Mouse (Mus musculus) liver, adult 2 months (tissue): ENCODE measurements around the gene Rpl26. TPM values are rescaled to one million over a fixed set of nuclear protein-coding genes. Genes with fewer than 3 reads are reported as not detected.

Experiments
- DNase-seq: peaks from one replicate; pipeline ENCODE4 v3.0.0-alpha.2; 2011; ENCODE audit warnings: low read depth, low spot score; ENCODE audit errors: extremely low read depth
- H3K27ac ChIP-seq: fragments of 200-500 bp; replicated peaks from 2 replicates; pipeline ENCODE4 v1.5.1; 2012; ENCODE audit warnings: low read depth, mild to moderate bottlenecking, control low read depth, inconsistent platforms, low read length; ENCODE audit not compliant: insufficient read depth
- H3K27me3 ChIP-seq: fragments of 200-500 bp; 2 replicates; pipeline ENCODE4 v1.6.1; 2012; ENCODE audit warnings: mild to moderate bottlenecking, moderate library complexity, low read length, inconsistent platforms; ENCODE audit not compliant: control insufficient read depth, insufficient read depth
- H3K36me3 ChIP-seq: fragments of 200-500 bp; 2 replicates; pipeline ENCODE4 v1.6.1; 2012; ENCODE audit warnings: low read length, inconsistent platforms; ENCODE audit not compliant: control insufficient read depth, insufficient read depth
- H3K4me1 ChIP-seq: fragments of 200-500 bp; 2 replicates; pipeline ENCODE4 v1.6.1; 2011; ENCODE audit warnings: low read length; ENCODE audit not compliant: control insufficient read depth, insufficient read depth
- H3K4me3 ChIP-seq: fragments of 200-500 bp; 2 replicates; pipeline ENCODE4 v1.5.1; 2011; ENCODE audit warnings: low read depth, mild to moderate bottlenecking, control low read depth, low read length, moderate library complexity; ENCODE audit not compliant: insufficient read depth
- H3K79me2 ChIP-seq: fragments of 200-500 bp; 2 replicates; pipeline ENCODE4 v1.6.1; 2012; ENCODE audit warnings: inconsistent platforms, mild to moderate bottlenecking, low read length, moderate library complexity; ENCODE audit not compliant: control insufficient read depth, insufficient read depth
- H3K9ac ChIP-seq: fragments of 200-500 bp; 2 replicates; pipeline ENCODE4 v1.6.1; 2012; ENCODE audit warnings: low read depth, mild to moderate bottlenecking, control low read depth, inconsistent platforms, low read length
- CTCF ChIP-seq: fragments of 200-500 bp; IDR thresholded peaks from 2 replicates; pipeline ENCODE4 v1.5.1; 2011; ENCODE audit warnings: low read depth, low read length, control low read depth
- POLR2A ChIP-seq: fragments of 200-500 bp; IDR thresholded peaks from 2 replicates; pipeline ENCODE4 v1.6.1; 2011; ENCODE audit warnings: low read length, control low read depth; ENCODE audit not compliant: insufficient read depth; ENCODE audit errors: extremely low read depth
- WGBS: fragments of 180-500 bp; shearing (Covaris S2); methylation state at CpG from one replicate; pipeline ENCODE4 v1.1.7; 2018; 5-methylcytosine and 5-hydroxymethylcytosine counted together
- polyA plus RNA-seq: library from polyadenylated mRNA; depleted of rRNA; stranded (reverse); fragments of >200 nt; gene quantifications from 2 replicates; pipeline ENCODE4 v1.2.3, GENCODE M21; 2012
- total RNA-seq: library from RNA; depleted of rRNA; stranded (reverse); fragments of >200 nt; gene quantifications from 2 replicates; pipeline ENCODE4 v1.2.3, GENCODE M21; 2014

The Rpl26 gene
- total and polyA plus RNA-seq, 2 experiments = 292 to 1,005 TPM

GRCm38 (mm10) chr11:68871277-68871676, 30.1 kb upstream of the Rpl26 start:
- no peak overlapping the region for H3K4me3 ChIP-seq
- 94% methylated on average over 9 of the region's 9 CpGs for WGBS
- H3K4me1 ChIP-seq = peaks cover 2% of the 10 kb centered on the region
- H3K27me3 ChIP-seq = no peaks in the 10 kb centered on the region
- H3K79me2 ChIP-seq = no peaks in the 10 kb centered on the region
- no peaks in the 10 kb centered on the region for H3K36me3 ChIP-seq
- H3K9ac ChIP-seq = no peak overlapping the region
- TF ChIP-seq POLR2A (no peak), CTCF (no peak)
- DNase-seq = no peak
- no peak overlapping the region for H3K27ac ChIP-seq

GRCm38 (mm10) chr11:68871748-68872147, 29.6 kb upstream of the Rpl26 start, which contains the start of gene Ndel1:
Gene Ndel1 (minus strand): TSS chr11:68871858.
- Histone ChIP-seq H3K36me3 (no peaks in the 10 kb centered on the region), H3K4me1 (peaks cover 2% of the 10 kb centered on the region), H3K4me3 (no peak within 1 kb of the TSS), H3K9ac (no peak within 1 kb of the TSS), H3K27me3 (no peaks in the 10 kb centered on the region), H3K27ac (no peak within 1 kb of the TSS), H3K79me2 (no peaks in the 10 kb centered on the region)
- peak; percentile 79 for DNase-seq
- WGBS = 44% methylated on average over 6 of the region's 6 CpGs
- TF ChIP-seq POLR2A = no peak
- TF ChIP-seq CTCF = no peak

- peak; percentile 51 for TF ChIP-seq CTCF
- no peak for TF ChIP-seq POLR2A
- Histone ChIP-seq H3K79me2 (no peaks in the 10 kb centered on the region), H3K27me3 (no peaks in the 10 kb centered on the region), H3K27ac (0 out of 2 replicates have a peak overlapping the region, but pooled peaks have one; percentile 14), H3K4me1 (peaks cover 2% of the 10 kb centered on the region), H3K9ac (no peak overlapping the region), H3K36me3 (no peaks in the 10 kb centered on the region), H3K4me3 (no peak overlapping the region)
- peak; percentile 84 for DNase-seq
- WGBS = 0% methylated on average over 2 of the region's 2 CpGs
Observed at GRCm38 (mm10) chr11:68874841-68875240, 26.5 kb upstream of the Rpl26 start.

GRCm38 (mm10) chr11:68878811-68879210, 22.6 kb upstream of the Rpl26 start:
- Histone ChIP-seq H3K27me3 (no peaks in the 10 kb centered on the region), H3K4me1 (peaks cover 2% of the 10 kb centered on the region), H3K79me2 (no peaks in the 10 kb centered on the region), H3K4me3 (no peak overlapping the region), H3K36me3 (no peaks in the 10 kb centered on the region), H3K9ac (no peak overlapping the region), H3K27ac (no peak overlapping the region)
- TF ChIP-seq POLR2A (no peak), CTCF (no peak)
- WGBS = 80% methylated on average over 5 of the region's 5 CpGs
- no peak for DNase-seq

GRCm38 (mm10) chr11:68882107-68882506, 19.3 kb upstream of the Rpl26 start:
- 54% methylated on average over 14 of the region's 14 CpGs for WGBS
- no peak overlapping the region for H3K4me3 ChIP-seq
- H3K9ac ChIP-seq = no peak overlapping the region
- no peak for DNase-seq
- H3K27me3 ChIP-seq = no peaks in the 10 kb centered on the region
- no peak for TF ChIP-seq POLR2A
- TF ChIP-seq CTCF = no peak
- H3K79me2 ChIP-seq = no peaks in the 10 kb centered on the region
- no peaks in the 10 kb centered on the region for H3K36me3 ChIP-seq
- no peaks in the 10 kb centered on the region for H3K4me1 ChIP-seq
- H3K27ac ChIP-seq = no peak overlapping the region

- TF ChIP-seq CTCF = no peak
- no peak for TF ChIP-seq POLR2A
- WGBS = 78% methylated on average over 2 of the region's 2 CpGs
- no peak overlapping the region for H3K9ac ChIP-seq
- H3K4me1 ChIP-seq = no peaks in the 10 kb centered on the region
- no peak overlapping the region for H3K27ac ChIP-seq
- H3K4me3 ChIP-seq = no peak overlapping the region
- no peak for DNase-seq
- H3K36me3 ChIP-seq = no peaks in the 10 kb centered on the region
- H3K79me2 ChIP-seq = no peaks in the 10 kb centered on the region
- no peaks in the 10 kb centered on the region for H3K27me3 ChIP-seq
Observed at GRCm38 (mm10) chr11:68883843-68884242, 17.5 kb upstream of the Rpl26 start.
